Mouse (Mus musculus) liver, embryonic 14.5 days (tissue): ENCODE measurements at regions not wholly inside any gene's neighbourhood (a gene's known extent, or its start where the extent isn't known, plus 50 kb on each side); places are given as distances from the start of the nearest gene placed in this dataset.

Experiments used
- CTCF ChIP-seq: IDR thresholded peaks from 2 replicates; pipeline ENCODE4 v1.5.1; 2016; ENCODE audit warnings: antibody characterized with exemption, low read depth, control low read depth
- EP300 ChIP-seq: IDR thresholded peaks from 2 replicates; pipeline ENCODE4 v1.6.1; 2016; ENCODE audit warnings: antibody characterized with exemption, low read depth

DNA sequence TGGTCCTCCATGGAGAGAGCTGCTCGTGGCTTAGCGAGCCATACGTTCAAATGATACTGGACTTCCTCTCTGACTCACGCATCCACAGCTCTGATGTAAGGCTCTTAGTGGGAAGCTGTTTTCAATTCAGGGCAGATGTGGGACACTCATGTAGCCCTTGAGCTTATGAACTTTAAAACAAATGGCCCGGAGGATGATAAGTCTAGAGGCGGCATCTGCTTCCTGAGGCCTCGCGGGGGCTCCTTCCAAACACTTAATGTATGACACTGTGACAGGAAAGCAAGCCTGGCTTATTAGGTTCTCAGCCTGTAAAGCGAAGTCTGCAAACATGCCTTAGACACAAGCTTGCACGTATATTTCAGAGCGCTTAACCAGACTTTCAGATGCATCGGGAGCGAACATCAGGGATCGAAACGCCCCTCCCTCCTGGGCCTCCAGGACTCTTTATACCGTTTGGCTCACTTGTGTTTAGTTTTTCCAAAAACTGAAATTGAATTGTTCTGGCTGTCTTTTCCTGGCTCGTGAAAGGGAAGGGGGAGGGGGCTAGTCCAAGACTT, 59.4 kb upstream of the Sash1 start:
- TF ChIP-seq CTCF: no peak
- TF ChIP-seq EP300: no peak
